Mouse (Mus musculus) G1E (cell line): ENCODE data around the gene Ipo13.

Experiments used
- CTCF ChIP-seq: IDR thresholded peaks from 2 replicates; pipeline ENCODE4 v1.5.1; 2012; ENCODE audit warnings: low read depth, low read length, inconsistent platforms, mixed read lengths
- TAL1 ChIP-seq: conservative IDR thresholded peaks from 2 replicates; pipeline ENCODE4 v1.6.1; 2012; ENCODE audit warnings: low read depth, low read length, inconsistent platforms, mixed read lengths

DNA sequence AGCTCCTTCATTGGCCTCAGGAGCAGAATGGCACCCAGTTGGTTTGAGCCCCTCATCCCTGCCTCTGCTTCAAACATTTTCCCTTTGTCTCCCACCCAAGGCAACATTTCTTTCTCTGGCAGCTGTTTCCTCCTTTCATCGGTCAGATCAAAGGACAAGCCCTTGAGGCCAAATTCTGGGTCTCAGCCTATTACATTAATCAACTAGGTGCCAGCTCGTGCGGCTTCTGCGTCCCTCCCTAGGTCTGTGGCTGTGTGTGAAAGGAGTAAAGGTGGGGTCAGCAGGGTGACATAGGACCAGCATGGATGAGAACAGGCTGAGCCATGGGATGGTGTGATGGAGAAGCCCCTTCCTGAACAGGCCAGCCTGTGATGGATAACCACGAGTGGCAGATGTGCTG is 28.5 kb upstream of the Ipo13 start:
- TF ChIP-seq CTCF (no peak), TAL1 (no peak)
